Mouse (Mus musculus): Measurements from ENCODE around the gene Fam114a2. TPM values are rescaled to one million over a fixed set of nuclear protein-coding genes. Genes with fewer than 3 reads are reported as not detected.
A peak's percentile ranks its signal among the peaks of the same experiment; 100 is the strongest.

The Fam114a2 gene
- polyA plus RNA-seq, 1 experiment from 2014 or later = 73.6 TPM

DNA sequence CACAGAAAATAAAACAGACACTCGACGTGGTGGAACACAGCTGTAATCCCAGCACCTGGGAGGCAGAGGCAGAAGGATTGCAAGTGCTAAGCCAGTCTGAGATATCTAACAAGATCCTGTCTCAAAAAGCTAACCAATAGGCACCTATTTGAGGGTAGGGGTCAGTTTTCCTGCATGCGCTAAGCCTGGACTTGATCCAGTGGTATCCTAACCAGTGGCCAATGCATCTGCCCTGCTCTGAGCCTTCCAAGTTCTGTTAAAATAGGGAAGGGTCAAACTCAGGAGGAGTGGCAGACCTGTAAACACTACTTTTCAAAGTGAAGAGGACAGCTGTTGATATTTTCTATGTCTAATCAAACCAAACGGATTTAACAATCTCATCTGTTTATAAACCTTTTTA lies 13.9 kb upstream of the Fam114a2 start:
- peaks cover 72% of the 10 kb centered on the region for H3K36me3 ChIP-seq (replicated peaks)
- DNase-seq (ENCODE audit: low spot score) = no peak
- no peaks in the 10 kb centered on the region for H3K9me3 ChIP-seq
- no peak overlapping the region for H3K4me3 ChIP-seq
- H3K27me3 ChIP-seq (replicated peaks; ENCODE audit: low read depth, poor library complexity, severe bottlenecking) = no peaks in the 10 kb centered on the region
- WGBS = 92% methylated on average over 4 of the region's 4 CpGs
- 0 out of 2 replicates have a peak, but pooled peaks cover 3% of the 10 kb centered on the region for H3K4me1 ChIP-seq
- H3K27ac ChIP-seq (replicated peaks) = no peak overlapping the region

- Histone ChIP-seq H3K4me3 (no peak overlapping the region), H3K9me3 (no peaks in the 10 kb centered on the region), H3K27me3 (replicated peaks; ENCODE audit: low read depth, poor library complexity, severe bottlenecking) (no peaks in the 10 kb centered on the region), H3K36me3 (replicated peaks) (peaks cover 72% of the 10 kb centered on the region), H3K27ac (replicated peaks) (no peak overlapping the region), H3K4me1 (0 out of 2 replicates have a peak, but pooled peaks cover 3% of the 10 kb centered on the region)
- DNase-seq (ENCODE audit: low spot score) = no peak
- WGBS = 75% methylated on average over 11 of the region's 11 CpGs
These were observed 13.0 kb upstream of the Fam114a2 start for GRCm38 (mm10) chr11:57531300-57531950.

- Histone ChIP-seq H3K4me1 (0 out of 2 replicates have a peak, but pooled peaks cover 3% of the 10 kb centered on the region), H3K36me3 (replicated peaks) (peaks cover 67% of the 10 kb centered on the region), H3K9me3 (no peaks in the 10 kb centered on the region), H3K27me3 (replicated peaks; ENCODE audit: low read depth, poor library complexity, severe bottlenecking) (no peaks in the 10 kb centered on the region), H3K27ac (replicated peaks) (no peak overlapping the region), H3K4me3 (no peak overlapping the region)
- WGBS = 88% methylated on average over 3 of the region's 3 CpGs
- DNase-seq (ENCODE audit: low spot score) = no peak
These were observed 10.7 kb upstream of the Fam114a2 start for GRCm38 (mm10) chr11:57529111-57529510.

DNA sequence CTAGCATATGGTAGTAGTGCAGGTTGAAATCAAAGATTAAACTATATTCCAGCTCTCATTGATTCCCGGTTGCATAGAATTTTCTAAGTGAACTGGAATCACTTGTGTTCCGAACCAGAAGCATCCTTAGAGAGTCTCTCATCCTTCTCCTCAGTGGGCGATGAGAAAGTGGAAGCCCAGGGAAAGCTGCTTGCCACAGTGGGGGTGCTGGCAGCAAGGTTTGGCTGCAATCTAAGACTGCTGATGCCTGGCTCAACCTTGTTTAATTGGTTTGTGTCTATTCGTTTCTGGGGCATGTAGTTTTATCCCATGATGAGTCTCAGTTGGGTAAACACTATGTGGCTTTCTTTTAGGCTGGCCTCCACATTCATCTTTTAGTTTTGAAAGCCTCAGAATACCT lies 9.1 kb upstream of the Fam114a2 start:
- no peak overlapping the region for H3K4me3 ChIP-seq
- DNase-seq (ENCODE audit: low spot score) = no peak
- 85% methylated on average over 4 of the region's 4 CpGs for WGBS
- no peaks in the 10 kb centered on the region for H3K9me3 ChIP-seq
- no peak overlapping the region for H3K27ac ChIP-seq (replicated peaks)
- peaks cover 62% of the 10 kb centered on the region for H3K36me3 ChIP-seq (replicated peaks)
- H3K27me3 ChIP-seq (replicated peaks; ENCODE audit: low read depth, poor library complexity, severe bottlenecking) = no peaks in the 10 kb centered on the region
- H3K4me1 ChIP-seq = 0 out of 2 replicates have a peak, but pooled peaks cover 3% of the 10 kb centered on the region

DNA sequence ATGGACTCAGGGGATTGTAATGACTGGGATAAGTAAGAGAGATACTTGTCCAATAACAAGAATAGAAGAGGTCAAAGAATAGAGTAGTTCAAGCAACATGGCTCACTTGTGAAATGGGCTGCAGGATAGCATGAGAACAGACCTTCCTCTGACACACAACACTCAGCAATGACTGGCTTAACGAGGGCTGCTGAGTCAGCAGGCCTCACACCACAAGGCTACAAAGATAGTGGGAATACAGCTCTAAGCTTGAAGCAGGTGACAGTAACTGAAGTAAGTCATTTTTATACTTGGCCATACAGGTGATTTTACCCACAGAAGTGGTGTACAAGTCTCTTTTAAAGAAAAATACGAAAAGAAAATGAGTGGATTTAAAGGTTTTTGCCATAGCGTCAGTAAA lies 7.5 kb upstream of the Fam114a2 start:
- Histone ChIP-seq H3K27me3 (replicated peaks; ENCODE audit: low read depth, poor library complexity, severe bottlenecking) (no peaks in the 10 kb centered on the region), H3K4me3 (no peak overlapping the region), H3K36me3 (replicated peaks) (peaks cover 60% of the 10 kb centered on the region), H3K9me3 (no peaks in the 10 kb centered on the region), H3K27ac (replicated peaks) (no peak overlapping the region), H3K4me1 (no peaks in the 10 kb centered on the region)
- DNase-seq (ENCODE audit: low spot score) = no peak
- WGBS = 89% methylated on average over 3 of the region's 3 CpGs

DNA sequence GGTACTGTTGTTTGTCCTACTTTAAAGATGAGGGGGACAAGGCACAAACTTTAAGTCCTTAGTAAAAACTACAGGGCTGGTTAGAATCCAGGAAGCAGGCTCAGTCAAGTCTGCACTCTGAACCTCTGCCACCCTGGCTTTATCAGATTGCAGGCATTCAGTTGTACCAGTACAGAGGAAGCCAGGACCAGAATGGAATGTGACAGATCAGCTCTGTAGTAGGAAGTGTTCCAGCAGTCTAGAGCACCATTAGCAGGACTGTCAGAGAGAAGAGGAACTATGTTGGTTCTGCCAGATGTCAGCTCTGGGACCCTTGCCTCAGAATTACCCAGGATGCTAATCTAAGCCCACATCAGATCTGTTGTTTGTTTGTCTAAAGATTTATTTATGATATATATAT lies 6.2 kb upstream of the Fam114a2 start:
- Histone ChIP-seq H3K4me3 (no peak overlapping the region), H3K27ac (replicated peaks) (no peak overlapping the region), H3K27me3 (replicated peaks; ENCODE audit: low read depth, poor library complexity, severe bottlenecking) (no peaks in the 10 kb centered on the region), H3K36me3 (replicated peaks) (peaks cover 57% of the 10 kb centered on the region), H3K9me3 (no peaks in the 10 kb centered on the region), H3K4me1 (peaks cover under 1% of the 10 kb centered on the region; the same call in 1 of the 2 replicates)
- no peak for DNase-seq (ENCODE audit: low spot score)

GRCm38 (mm10) chr11:57523418-57523817 lies 5.0 kb upstream of the Fam114a2 start:
- H3K36me3 ChIP-seq (replicated peaks) = peaks cover 45% of the 10 kb centered on the region
- H3K27me3 ChIP-seq (replicated peaks; ENCODE audit: low read depth, poor library complexity, severe bottlenecking) = no peaks in the 10 kb centered on the region
- H3K4me3 ChIP-seq = no peak overlapping the region
- no peaks in the 10 kb centered on the region for H3K9me3 ChIP-seq
- WGBS = 93% methylated on average over 3 of the region's 3 CpGs
- no peak overlapping the region for H3K27ac ChIP-seq (replicated peaks)
- no peak for DNase-seq (ENCODE audit: low spot score)
- peaks cover 8% of the 10 kb centered on the region; the same call in 1 of the 2 replicates for H3K4me1 ChIP-seq

DNA sequence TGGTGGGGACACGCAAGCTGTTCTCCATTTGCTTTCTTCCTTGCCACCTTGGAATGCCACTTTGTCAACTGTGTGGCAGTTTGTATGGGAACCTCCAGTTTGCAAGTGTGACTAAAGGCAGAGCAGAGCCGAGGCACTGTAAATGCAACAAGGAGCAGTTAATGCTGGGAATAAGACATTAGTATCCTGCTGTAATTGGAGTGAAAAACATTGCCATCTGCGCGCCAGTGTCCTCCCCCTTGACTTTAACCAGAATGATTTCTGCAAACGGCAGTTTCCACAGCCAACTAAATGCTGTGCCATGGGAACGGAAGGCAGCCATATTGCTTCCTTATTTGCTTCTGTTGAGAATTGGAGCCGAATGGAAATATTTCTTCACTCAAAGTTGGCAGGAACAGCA lies 3.6 kb upstream of the Fam114a2 start:
- DNase-seq (ENCODE audit: low spot score) = no peak
- Histone ChIP-seq H3K36me3 (replicated peaks) (peaks cover 34% of the 10 kb centered on the region), H3K4me3 (no peak overlapping the region), H3K4me1 (peaks cover 16% of the 10 kb centered on the region), H3K27me3 (replicated peaks; ENCODE audit: low read depth, poor library complexity, severe bottlenecking) (no peaks in the 10 kb centered on the region), H3K27ac (replicated peaks) (no peak overlapping the region), H3K9me3 (no peaks in the 10 kb centered on the region)
- 93% methylated on average over 7 of the region's 7 CpGs for WGBS

GRCm38 (mm10) chr11:57521206-57521605 lies 2.8 kb upstream of the Fam114a2 start:
- Histone ChIP-seq H3K27me3 (replicated peaks; ENCODE audit: low read depth, poor library complexity, severe bottlenecking) (no peaks in the 10 kb centered on the region), H3K4me3 (no peak overlapping the region), H3K9me3 (no peaks in the 10 kb centered on the region), H3K27ac (replicated peaks) (no peak overlapping the region), H3K36me3 (replicated peaks) (peaks cover 34% of the 10 kb centered on the region), H3K4me1 (peaks cover 19% of the 10 kb centered on the region)
- no peak for DNase-seq (ENCODE audit: low spot score)
- WGBS = 93% methylated on average over 3 of the region's 3 CpGs

GRCm38 (mm10) chr11:57519304-57519703 lies 887 bp upstream of the Fam114a2 start:
- H3K4me3 ChIP-seq = peak overlapping the region; percentile 78
- peak overlapping the region; percentile 84 for H3K27ac ChIP-seq (replicated peaks)
- H3K27me3 ChIP-seq (replicated peaks; ENCODE audit: low read depth, poor library complexity, severe bottlenecking) = no peaks in the 10 kb centered on the region
- peaks cover 34% of the 10 kb centered on the region for H3K36me3 ChIP-seq (replicated peaks)
- 76% methylated on average over 5 of the region's 5 CpGs for WGBS
- peaks cover 19% of the 10 kb centered on the region for H3K4me1 ChIP-seq
- no peaks in the 10 kb centered on the region for H3K9me3 ChIP-seq
- no peak for DNase-seq (ENCODE audit: low spot score)

DNA sequence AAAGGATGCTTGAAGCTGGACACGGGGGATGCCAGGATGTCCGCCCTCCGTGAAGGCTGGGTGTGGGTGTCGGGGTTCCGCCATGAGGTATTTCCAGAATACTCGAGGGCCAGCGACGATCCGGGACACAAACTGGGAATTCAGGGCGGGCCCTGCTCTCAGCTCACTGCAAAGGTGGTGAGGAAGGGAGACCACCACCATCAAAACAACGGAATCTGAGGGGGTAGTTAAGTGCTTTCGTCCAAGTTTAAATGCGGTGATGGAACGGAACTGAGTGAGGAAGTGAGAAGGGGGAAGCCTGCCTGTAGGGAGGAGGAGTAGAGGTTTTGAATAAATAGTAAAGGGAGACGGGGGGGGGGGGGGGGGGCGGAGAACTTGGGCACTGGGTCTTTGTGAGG lies 333 bp upstream of the Fam114a2 start:
- Histone ChIP-seq H3K4me1 (peaks cover 19% of the 10 kb centered on the region), H3K27me3 (replicated peaks; ENCODE audit: low read depth, poor library complexity, severe bottlenecking) (no peaks in the 10 kb centered on the region), H3K36me3 (replicated peaks) (peaks cover 36% of the 10 kb centered on the region), H3K9me3 (no peaks in the 10 kb centered on the region), H3K4me3 (peak overlapping the region; percentile 78), H3K27ac (replicated peaks) (peak overlapping the region; percentile 84)
- WGBS = 0% methylated on average over 15 of the region's 16 CpGs
- DNase-seq (ENCODE audit: low spot score) = no peak

- Histone ChIP-seq H3K36me3 (replicated peaks) (peaks cover 38% of the 10 kb centered on the region), H3K27me3 (replicated peaks; ENCODE audit: low read depth, poor library complexity, severe bottlenecking) (no peaks in the 10 kb centered on the region), H3K9me3 (no peaks in the 10 kb centered on the region), H3K4me1 (peaks cover 19% of the 10 kb centered on the region), H3K27ac (replicated peaks) (no peak overlapping the region), H3K4me3 (peak overlapping the region; percentile 78; the same call in 1 of the 2 replicates)
- 64% methylated on average over 5 of the region's 5 CpGs for WGBS
- DNase-seq (ENCODE audit: low spot score) = no peak
These were observed 1.4 kb downstream of the Fam114a2 start for GRCm38 (mm10) chr11:57516946-57517441.

- Histone ChIP-seq H3K27ac (replicated peaks) (no peak overlapping the region), H3K4me1 (peaks cover 19% of the 10 kb centered on the region), H3K9me3 (no peaks in the 10 kb centered on the region), H3K4me3 (no peak overlapping the region), H3K36me3 (replicated peaks) (peaks cover 41% of the 10 kb centered on the region), H3K27me3 (replicated peaks; ENCODE audit: low read depth, poor library complexity, severe bottlenecking) (no peaks in the 10 kb centered on the region)
- WGBS = 91% methylated on average over 5 of the region's 5 CpGs
- no peak for DNase-seq (ENCODE audit: low spot score)
These were observed 3.2 kb downstream of the Fam114a2 start for GRCm38 (mm10) chr11:57515218-57515617.
